Mouse (Mus musculus) skeletal muscle tissue, adult 2 months (tissue): ENCODE measurements around the gene Rbms1.
A peak's percentile ranks its signal among the peaks of the same experiment; 100 is the strongest.

Experiments
- DNase-seq: peaks from one replicate; pipeline ENCODE4 v3.0.0-alpha.2; 2012; ENCODE audit warnings: low read depth, low spot score

The Rbms1 gene

GRCm38 (mm10) chr2:60773592-60773991 is 189.4 kb downstream of the Rbms1 start:
- DNase-seq, result peak; percentile 62

DNA sequence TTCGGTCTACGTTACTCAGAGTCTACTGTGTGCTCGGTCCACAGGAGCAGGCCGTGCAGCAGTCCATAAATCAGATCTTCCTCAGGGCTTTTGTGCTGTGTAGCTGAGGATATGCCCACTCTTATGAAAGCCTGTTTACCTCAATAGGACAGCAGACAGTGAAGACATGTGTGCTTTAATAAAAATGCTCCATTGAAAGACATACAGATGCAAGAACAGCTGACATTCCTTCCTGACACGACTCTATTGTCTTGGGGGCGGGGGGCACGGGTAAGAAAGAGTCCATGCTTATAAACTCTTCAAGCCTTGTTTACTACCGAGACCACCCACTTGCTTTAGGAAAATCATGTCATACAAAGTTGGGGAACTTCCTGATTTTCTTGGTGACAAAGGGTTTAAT is 196.6 kb downstream of the Rbms1 start:
- no peak for DNase-seq

GRCm38 (mm10) chr2:60756218-60756617 is 206.8 kb downstream of the Rbms1 start:
- no peak for DNase-seq

- DNase-seq, result no peak
Observed at GRCm38 (mm10) chr2:60755101-60755500, 207.9 kb downstream of the Rbms1 start.

DNA sequence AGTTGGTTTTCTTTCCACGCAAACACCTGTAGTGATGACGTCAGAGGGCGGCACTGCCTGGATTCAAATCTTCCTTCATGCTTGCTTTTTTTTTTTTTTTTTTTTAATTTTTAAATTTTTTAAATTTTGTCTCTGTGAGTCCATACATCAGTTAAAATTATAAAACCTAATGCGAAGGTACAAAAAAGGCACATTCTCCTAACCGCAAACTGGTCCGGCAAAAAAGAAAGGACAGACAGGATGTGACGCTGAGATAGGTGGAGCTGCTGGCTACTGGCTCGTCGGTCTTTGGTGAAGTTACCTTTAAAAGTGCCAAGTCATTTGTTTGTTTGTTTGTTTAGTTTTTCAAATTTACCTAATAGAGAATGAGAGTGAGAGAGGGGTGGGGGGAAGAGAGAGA is 211.7 kb downstream of the Rbms1 start:
- no peak for DNase-seq

DNA sequence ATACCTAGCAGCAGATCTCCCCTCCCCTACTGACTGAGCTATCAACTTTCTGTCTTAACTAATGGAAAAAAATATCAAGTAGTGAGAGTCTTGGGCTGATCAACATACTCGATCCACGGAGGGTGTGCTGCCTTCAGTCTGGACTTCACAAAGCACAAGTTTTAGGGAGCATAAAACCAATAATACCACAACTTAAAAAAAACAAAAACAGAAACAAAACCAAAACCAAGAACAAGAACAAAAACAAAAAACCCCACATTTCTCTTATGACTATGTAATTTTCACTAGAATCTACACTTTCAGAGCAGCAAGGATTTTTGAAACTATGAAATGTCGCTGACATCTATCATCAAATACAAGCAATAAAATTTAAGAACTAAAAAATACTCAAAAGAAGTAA is 212.4 kb downstream of the Rbms1 start:
- DNase-seq, result no peak

GRCm38 (mm10) chr2:60748585-60748984 is 214.4 kb downstream of the Rbms1 start:
- DNase-seq, result no peak

GRCm38 (mm10) chr2:60747590-60747989 is 215.4 kb downstream of the Rbms1 start:
- peak; percentile 85 for DNase-seq

DNA sequence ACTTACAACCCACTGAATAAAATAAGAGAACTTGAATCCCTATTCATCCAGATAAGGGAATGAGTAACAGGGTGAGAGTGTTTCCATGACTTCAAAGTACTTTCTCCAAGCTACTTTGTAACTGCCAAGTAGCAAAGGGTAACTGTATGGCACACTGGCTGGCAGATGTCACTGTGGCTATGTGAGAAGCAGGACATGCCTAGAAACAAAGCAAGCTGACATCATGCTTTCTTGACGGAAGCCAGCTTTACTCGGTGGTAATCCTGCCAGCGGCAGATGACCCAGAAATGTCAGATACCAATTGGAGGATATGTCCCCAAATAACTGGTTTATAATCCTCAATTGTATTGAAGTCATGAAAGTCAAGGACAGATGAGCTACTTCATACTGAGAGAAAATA is 218.3 kb downstream of the Rbms1 start:
- no peak for DNase-seq

GRCm38 (mm10) chr2:60739389-60740137 is 223.4 kb downstream of the Rbms1 start:
- no peak for DNase-seq

DNA sequence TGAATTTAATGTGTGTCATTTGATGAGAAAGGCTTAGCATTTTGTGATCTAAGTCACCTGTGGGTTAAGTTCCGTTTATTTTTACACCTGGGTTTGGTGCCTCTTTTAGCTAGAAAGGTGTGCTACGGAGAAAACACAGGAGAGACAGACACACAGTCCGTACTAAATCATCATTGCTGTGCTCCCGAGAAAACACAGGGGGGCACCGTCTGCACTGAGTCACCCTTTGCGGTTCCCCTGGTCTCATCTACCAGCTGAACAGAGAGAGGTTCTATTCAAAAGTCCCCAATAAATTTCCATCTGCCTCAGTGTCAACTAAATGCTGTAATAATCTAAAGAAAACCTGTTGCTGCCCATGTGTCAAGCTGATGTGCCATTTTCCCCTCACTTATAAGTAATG is 232.1 kb downstream of the Rbms1 start:
- DNase-seq, result no peak

DNA sequence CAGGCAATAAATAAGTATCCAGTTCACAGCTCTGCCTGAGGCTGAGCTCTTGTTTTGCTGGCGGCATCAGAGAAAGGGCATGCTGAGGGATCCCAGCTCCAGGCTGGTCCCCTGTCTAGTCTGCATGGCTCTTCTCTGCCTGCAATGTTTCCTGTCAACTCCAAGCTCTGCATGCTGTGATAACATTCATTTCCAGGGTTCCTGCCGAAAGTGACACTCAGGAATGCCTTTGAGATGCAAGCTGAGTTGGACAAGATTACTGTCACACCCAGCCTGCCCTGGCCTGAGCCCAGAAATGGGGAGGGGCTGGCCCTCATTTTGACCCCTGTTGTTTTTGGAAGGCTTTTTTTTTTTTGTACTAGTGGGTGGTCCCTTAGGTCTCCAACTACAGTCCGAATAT is 233.0 kb downstream of the Rbms1 start:
- DNase-seq, result no peak

- DNase-seq, result no peak
Observed at GRCm38 (mm10) chr2:60728902-60729585, 233.9 kb downstream of the Rbms1 start.

DNA sequence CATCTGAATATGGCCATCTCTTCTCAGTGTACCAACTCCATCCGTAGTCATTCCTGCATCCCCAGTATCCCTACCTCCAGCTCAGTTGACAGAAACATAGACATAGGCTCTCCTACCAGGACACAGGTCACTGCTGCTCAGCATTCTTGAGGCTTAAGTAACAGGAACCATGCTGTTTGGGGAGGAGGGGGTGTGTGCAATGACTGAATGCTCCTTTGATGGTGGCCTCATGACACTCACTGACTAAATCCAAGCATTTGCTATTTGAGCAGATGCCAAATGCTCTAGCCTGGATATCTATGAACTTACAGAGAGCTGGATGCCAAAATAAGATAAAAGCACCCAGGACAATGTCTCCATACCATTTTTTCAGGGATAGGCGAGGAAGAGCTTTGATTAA is 238.3 kb downstream of the Rbms1 start:
- DNase-seq, result no peak

GRCm38 (mm10) chr2:60722967-60723366 is 240.0 kb downstream of the Rbms1 start:
- DNase-seq, result peak; percentile 65

DNA sequence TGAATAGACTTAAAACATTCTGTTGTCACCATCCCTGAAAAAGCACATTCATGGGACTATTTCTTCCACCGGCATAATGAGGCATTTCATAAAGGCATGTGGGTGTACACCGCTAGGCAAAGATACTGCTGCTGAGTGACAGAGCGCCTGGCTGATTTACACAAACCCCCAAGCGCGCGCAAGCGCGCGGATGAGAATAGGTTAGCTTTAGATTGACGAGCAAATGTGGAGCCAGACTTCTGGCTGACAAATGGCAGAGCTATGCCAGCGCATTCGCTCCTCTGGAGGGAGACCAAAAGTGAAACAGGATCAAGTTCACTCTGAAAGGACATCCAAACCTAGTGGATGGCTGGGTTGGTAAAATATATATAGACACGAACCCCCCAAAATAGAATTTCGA is 240.5 kb downstream of the Rbms1 start, which contains the start of gene Itgb6:
Gene Itgb6, minus strand, starts transcription at position 130 of the 400 bp plus-strand sequence.
- DNase-seq, result peak; percentile 95

DNA sequence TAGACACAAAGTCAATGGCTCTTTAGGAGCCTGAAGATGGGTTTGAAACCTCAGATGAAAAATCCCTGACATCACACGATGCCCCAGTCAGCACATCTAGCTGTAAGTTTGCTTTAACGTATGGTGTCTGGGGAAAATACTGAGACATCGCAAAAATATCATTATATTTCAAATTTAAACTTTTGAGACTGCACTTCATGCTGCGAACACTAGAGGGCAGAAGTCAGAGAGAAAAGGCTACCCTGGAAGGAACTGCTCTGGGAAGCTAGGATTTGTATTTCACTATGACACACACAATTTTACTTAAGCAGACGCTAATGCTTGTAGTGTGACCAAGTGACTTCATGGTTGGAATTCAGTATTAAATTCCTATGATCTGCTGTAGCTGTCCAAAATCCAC is 242.1 kb downstream of the Rbms1 start:
- DNase-seq, result peak; percentile 82

DNA sequence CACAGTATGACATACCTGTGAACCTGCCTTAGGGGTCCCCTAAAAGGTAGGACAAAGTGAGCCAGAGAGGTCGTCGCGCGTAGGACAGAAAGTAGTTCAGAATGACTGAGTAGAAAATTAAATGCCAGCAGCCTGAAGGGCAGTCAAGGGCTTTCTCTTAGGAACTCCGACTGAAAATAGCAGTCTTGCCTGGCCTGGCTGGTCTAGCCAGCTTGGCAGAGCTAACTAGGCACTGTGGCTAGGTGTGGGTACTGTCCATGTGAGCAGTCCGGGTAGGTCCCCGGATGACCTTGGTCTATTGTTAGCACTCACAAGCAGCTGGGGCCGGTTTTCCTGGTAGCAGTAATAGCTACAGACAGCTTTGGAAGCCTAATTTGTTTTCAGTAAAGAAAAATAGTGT is 242.8 kb downstream of the Rbms1 start:
- peak; percentile 96 for DNase-seq

GRCm38 (mm10) chr2:60717348-60717747 is 245.6 kb downstream of the Rbms1 start:
- DNase-seq, result no peak

GRCm38 (mm10) chr2:60716549-60716948 is 246.4 kb downstream of the Rbms1 start:
- DNase-seq, result no peak

GRCm38 (mm10) chr2:60715771-60716170 is 247.2 kb downstream of the Rbms1 start:
- no peak for DNase-seq

- DNase-seq, result no peak
Observed at GRCm38 (mm10) chr2:60714971-60715502, 248.0 kb downstream of the Rbms1 start.

DNA sequence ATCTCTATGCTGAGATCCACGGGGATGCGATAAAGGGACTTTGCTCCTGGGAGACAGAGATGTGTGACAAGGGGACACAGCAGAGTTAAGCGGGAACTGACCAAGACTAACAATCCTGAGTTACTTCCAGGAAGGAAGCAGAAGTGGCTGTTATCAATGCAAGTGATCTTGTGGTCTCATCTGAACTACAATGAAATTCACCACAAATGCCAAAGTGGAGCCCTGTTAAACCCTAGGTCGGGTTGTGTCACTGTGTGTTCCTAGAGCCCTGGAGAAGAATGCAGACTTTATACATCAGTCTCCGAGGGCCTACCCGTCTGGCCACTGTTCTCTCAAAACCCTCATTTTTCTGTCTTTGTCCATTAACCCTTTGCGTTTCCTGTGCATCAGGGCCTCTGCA is 248.5 kb downstream of the Rbms1 start:
- no peak for DNase-seq
